Mouse (Mus musculus): ENCODE measurements around the gene Mrpl14. TPM values are rescaled to one million over a fixed set of nuclear protein-coding genes. Genes with fewer than 3 reads are reported as not detected.

Gene Mrpl14
- 98.8 and 112 TPM in 2 replicates for polyA plus RNA-seq (2016; fragmentation: Nextera tagmentation; extraction: Ambion mirVana)

GRCm38 (mm10) chr17:45686093-45686619 is at the start of gene Mrpl14:
Gene Mrpl14 (plus strand): TSS chr17:45686322.
- Histone ChIP-seq H3K9ac (peak within 1 kb of the TSS; percentile 88), H3K4me2 (peak within 1 kb of the TSS; percentile 78), H3K9me3 (no peaks in the 10 kb centered on the region), H3K27me3 (no peaks in the 10 kb centered on the region), H3K4me3 (replicated peaks) (peak within 1 kb of the TSS; percentile 87), H3K36me3 (replicated peaks) (no peaks in the 10 kb centered on the region), H3K27ac (peak within 1 kb of the TSS; percentile 88), H3K4me1 (peaks cover 33% of the 10 kb centered on the region)
- 2% methylated on average over 37 of the region's 50 CpGs for WGBS
- ATAC-seq (ENCODE audit: low FRiP score): peak; percentile 91

GRCm38 (mm10) chr17:45638596-45639295 is 47.4 kb upstream of the Mrpl14 start:
- no peak for ATAC-seq (ENCODE audit: low FRiP score)
- WGBS: 77% methylated on average over 16 of the region's 16 CpGs
- no peak overlapping the region for H3K4me3 ChIP-seq (replicated peaks)

GRCm38 (mm10) chr17:45641981-45642380 is 44.1 kb upstream of the Mrpl14 start:
- H3K9me3 ChIP-seq: no peaks in the 10 kb centered on the region
- no peaks in the 10 kb centered on the region for H3K27me3 ChIP-seq
- WGBS: 92% methylated on average over 8 of the region's 8 CpGs
- no peak overlapping the region for H3K4me3 ChIP-seq (replicated peaks)
- no peak for ATAC-seq (ENCODE audit: low FRiP score)
- no peak overlapping the region for H3K27ac ChIP-seq
- H3K4me1 ChIP-seq: no peaks in the 10 kb centered on the region
- H3K9ac ChIP-seq: no peak overlapping the region
- no peak overlapping the region for H3K4me2 ChIP-seq
- H3K36me3 ChIP-seq (replicated peaks): no peaks in the 10 kb centered on the region

More at GRCm38 (mm10) chr17:45638596-45639295, 47.4 kb upstream of the Mrpl14 start:
- H3K9me3 ChIP-seq: no peaks in the 10 kb centered on the region
- no peaks in the 10 kb centered on the region for H3K36me3 ChIP-seq (replicated peaks)
- H3K9ac ChIP-seq: no peak overlapping the region
- H3K4me1 ChIP-seq: no peaks in the 10 kb centered on the region
- H3K27ac ChIP-seq: no peak overlapping the region
- H3K4me2 ChIP-seq: no peak overlapping the region
- H3K27me3 ChIP-seq: no peaks in the 10 kb centered on the region

- no peaks in the 10 kb centered on the region for H3K27me3 ChIP-seq
- no peaks in the 10 kb centered on the region for H3K4me1 ChIP-seq
- H3K4me3 ChIP-seq (replicated peaks): no peak overlapping the region
- no peaks in the 10 kb centered on the region for H3K9me3 ChIP-seq
- H3K4me2 ChIP-seq: 0 out of 2 replicates have a peak overlapping the region, but pooled peaks have one; percentile 1
- H3K9ac ChIP-seq: no peak overlapping the region
- WGBS: 22% methylated on average over 12 of the region's 12 CpGs
- no peaks in the 10 kb centered on the region for H3K36me3 ChIP-seq (replicated peaks)
- H3K27ac ChIP-seq: no peak overlapping the region
- no peak for ATAC-seq (ENCODE audit: low FRiP score)
These were observed 43.4 kb upstream of the Mrpl14 start for GRCm38 (mm10) chr17:45642701-45643100.

- 95% methylated on average over 4 of the region's 4 CpGs for WGBS
- Histone ChIP-seq H3K4me3 (replicated peaks) (no peak overlapping the region), H3K27me3 (no peaks in the 10 kb centered on the region), H3K4me1 (no peaks in the 10 kb centered on the region), H3K36me3 (replicated peaks) (no peaks in the 10 kb centered on the region), H3K4me2 (no peak overlapping the region), H3K9me3 (no peaks in the 10 kb centered on the region), H3K9ac (no peak overlapping the region), H3K27ac (no peak overlapping the region)
- ATAC-seq (ENCODE audit: low FRiP score): no peak
These were observed 41.9 kb upstream of the Mrpl14 start for GRCm38 (mm10) chr17:45644185-45644584.

GRCm38 (mm10) chr17:45653233-45653632 is 32.9 kb upstream of the Mrpl14 start:
- no peak overlapping the region for H3K27ac ChIP-seq
- no peaks in the 10 kb centered on the region for H3K27me3 ChIP-seq
- H3K9ac ChIP-seq: no peak overlapping the region
- H3K4me2 ChIP-seq: no peak overlapping the region
- H3K4me3 ChIP-seq (replicated peaks): no peak overlapping the region
- no peaks in the 10 kb centered on the region for H3K4me1 ChIP-seq
- 73% methylated on average over 7 of the region's 7 CpGs for WGBS
- no peaks in the 10 kb centered on the region for H3K36me3 ChIP-seq (replicated peaks)
- no peak for ATAC-seq (ENCODE audit: low FRiP score)
- H3K9me3 ChIP-seq: no peaks in the 10 kb centered on the region

GRCm38 (mm10) chr17:45655820-45656219 is 30.3 kb upstream of the Mrpl14 start:
- Histone ChIP-seq H3K4me1 (no peaks in the 10 kb centered on the region), H3K36me3 (replicated peaks) (0 out of 2 replicates have a peak, but pooled peaks cover 5% of the 10 kb centered on the region), H3K4me2 (no peak overlapping the region), H3K27me3 (no peaks in the 10 kb centered on the region), H3K9me3 (no peaks in the 10 kb centered on the region), H3K9ac (no peak overlapping the region), H3K27ac (no peak overlapping the region), H3K4me3 (replicated peaks) (no peak overlapping the region)
- 31% methylated on average over 6 of the region's 6 CpGs for WGBS
- ATAC-seq (ENCODE audit: low FRiP score): no peak

- 79% methylated on average over 4 of the region's 4 CpGs for WGBS
- Histone ChIP-seq H3K4me1 (peaks cover 4% of the 10 kb centered on the region), H3K36me3 (replicated peaks) (peaks cover 27% of the 10 kb centered on the region), H3K27ac (no peak within 1 kb of the TSS), H3K9ac (no peak within 1 kb of the TSS), H3K4me2 (no peak within 1 kb of the TSS), H3K4me3 (replicated peaks) (no peak within 1 kb of the TSS), H3K27me3 (no peaks in the 10 kb centered on the region), H3K9me3 (no peaks in the 10 kb centered on the region)
- no peak for ATAC-seq (ENCODE audit: low FRiP score)
These were observed 26.9 kb upstream of the Mrpl14 start, which contains the start of gene Capn11 for GRCm38 (mm10) chr17:45659225-45659624. Gene Capn11 (minus strand): TSS chr17:45659325.

- H3K9me3 ChIP-seq: no peaks in the 10 kb centered on the region
- 25% methylated on average over 27 of the region's 27 CpGs for WGBS
- 0 out of 2 replicates have a peak overlapping the region, but pooled peaks have one; percentile 7 for H3K4me3 ChIP-seq (replicated peaks)
- H3K4me1 ChIP-seq: peaks cover 4% of the 10 kb centered on the region
- ATAC-seq (ENCODE audit: low FRiP score): peak; percentile 67
- peaks cover 66% of the 10 kb centered on the region for H3K36me3 ChIP-seq (replicated peaks)
- peak overlapping the region; percentile 35 for H3K4me2 ChIP-seq
- no peaks in the 10 kb centered on the region for H3K27me3 ChIP-seq
- H3K27ac ChIP-seq: 0 out of 2 replicates have a peak overlapping the region, but pooled peaks have one; percentile 13
- H3K9ac ChIP-seq: no peak overlapping the region
These were observed 22.8 kb upstream of the Mrpl14 start for GRCm38 (mm10) chr17:45663106-45663919.

- Histone ChIP-seq H3K4me2 (no peak overlapping the region), H3K36me3 (replicated peaks) (peaks cover 75% of the 10 kb centered on the region), H3K9ac (no peak overlapping the region), H3K27ac (no peak overlapping the region), H3K4me3 (replicated peaks) (no peak overlapping the region), H3K4me1 (peaks cover 4% of the 10 kb centered on the region), H3K27me3 (no peaks in the 10 kb centered on the region), H3K9me3 (no peaks in the 10 kb centered on the region)
- WGBS: 93% methylated on average over 13 of the region's 13 CpGs
- ATAC-seq (ENCODE audit: low FRiP score): no peak
These were observed 21.5 kb upstream of the Mrpl14 start for GRCm38 (mm10) chr17:45664608-45665007.

GRCm38 (mm10) chr17:45666091-45666490 is 20.0 kb upstream of the Mrpl14 start:
- no peak overlapping the region for H3K4me3 ChIP-seq (replicated peaks)
- no peaks in the 10 kb centered on the region for H3K27me3 ChIP-seq
- 77% methylated on average over 11 of the region's 11 CpGs for WGBS
- peaks cover 4% of the 10 kb centered on the region for H3K4me1 ChIP-seq
- peaks cover 86% of the 10 kb centered on the region for H3K36me3 ChIP-seq (replicated peaks)
- ATAC-seq (ENCODE audit: low FRiP score): no peak
- H3K9ac ChIP-seq: no peak overlapping the region
- no peak overlapping the region for H3K27ac ChIP-seq
- H3K9me3 ChIP-seq: no peaks in the 10 kb centered on the region
- H3K4me2 ChIP-seq: no peak overlapping the region

GRCm38 (mm10) chr17:45667481-45667880 is 18.6 kb upstream of the Mrpl14 start:
- no peak overlapping the region for H3K4me3 ChIP-seq (replicated peaks)
- H3K4me1 ChIP-seq: peaks cover 4% of the 10 kb centered on the region
- no peak for ATAC-seq (ENCODE audit: low FRiP score)
- H3K27ac ChIP-seq: no peak overlapping the region
- no peak overlapping the region for H3K4me2 ChIP-seq
- peaks cover 85% of the 10 kb centered on the region for H3K36me3 ChIP-seq (replicated peaks)
- 0 out of 2 replicates have a peak overlapping the region, but pooled peaks have one; percentile 7 for H3K9ac ChIP-seq
- WGBS: 92% methylated on average over 10 of the region's 10 CpGs
- H3K27me3 ChIP-seq: no peaks in the 10 kb centered on the region
- H3K9me3 ChIP-seq: no peaks in the 10 kb centered on the region

Data from forebrain, embryonic 12.5 days (tissue).